Comparison of ENCODE assay signal across 8 mouse cellular contexts in genomic region chr3:63905241-63905640, GRCm38 (mm10). TPM values are rescaled to one million over a fixed set of nuclear protein-coding genes. Genes with fewer than 3 reads are reported as not detected.
A peak's percentile ranks its signal among the peaks of the same experiment; 100 is the strongest.
DNase-seq lines count a peak whose midpoint lies in the region; ATAC-seq and TF ChIP-seq lines count a peak whose summit lies in the region.

No protein-coding gene starts in this region.

- TF ChIP-seq CTCF in lung, adult 2 months (IDR thresholded peaks at IDR 0.05; ENCODE audit: insufficient read depth, low read length), result no peak
- TF ChIP-seq CTCF in olfactory bulb, adult 2 months (IDR thresholded peaks at IDR 0.05; ENCODE audit: insufficient read depth, low read depth, low read length), result no peak

- H3K36me3 ChIP-seq in lung, embryonic 15.5 days, result no peaks in the 10 kb centered on the region
- H3K36me3 ChIP-seq in forebrain, embryonic 15.5 days, result no peaks in the 10 kb centered on the region

- ATAC-seq in lung, embryonic 15.5 days (ENCODE audit: borderline replicate concordance, extremely low read depth, low FRiP score, low TSS enrichment), result no peak
- ATAC-seq in forebrain, embryonic 15.5 days (replicated peaks), result peak; percentile 47; the same call in 1 of the 2 replicates

- no peaks in the 10 kb centered on the region for H3K9me3 ChIP-seq in lung, embryonic 15.5 days
- H3K9me3 ChIP-seq in forebrain, embryonic 15.5 days, result no peaks in the 10 kb centered on the region

- H3K27ac ChIP-seq in lung, embryonic 15.5 days, result no peak overlapping the region
- H3K27ac ChIP-seq in forebrain, embryonic 15.5 days (replicated peaks), result no peak overlapping the region
- no peak overlapping the region for H3K27ac ChIP-seq in olfactory bulb, adult 2 months (ENCODE audit: insufficient read depth, low read depth, low read length)

- H3K27me3 ChIP-seq in lung, embryonic 15.5 days, result peaks cover 2% of the 10 kb centered on the region; the same call in 1 of the 2 replicates
- no peaks in the 10 kb centered on the region for H3K27me3 ChIP-seq in forebrain, embryonic 15.5 days

- WGBS in lung, embryonic 15.5 days, result under 1% methylated on average over 18 of the region's 18 CpGs
- WGBS in lung, adult 2 months, result 2% methylated on average over 18 of the region's 18 CpGs
- WGBS in forebrain, embryonic 15.5 days, result under 1% methylated on average over 18 of the region's 18 CpGs
- 2% methylated on average over 18 of the region's 18 CpGs for WGBS in olfactory bulb, adult 2 months

- H3K4me3 ChIP-seq in lung, embryonic 15.5 days, result peak overlapping the region; percentile 26
- H3K4me3 ChIP-seq in lung, adult 2 months (replicated peaks; ENCODE audit: extremely low read depth, low read depth, low read length), result no peak overlapping the region
- H3K4me3 ChIP-seq in forebrain, embryonic 15.5 days, result peak overlapping the region; percentile 36
- H3K4me3 ChIP-seq in olfactory bulb, adult 2 months (ENCODE audit: insufficient read depth, low read depth, low read length), result peak overlapping the region; percentile 45

- DNase-seq in adrenal gland, adult (ENCODE audit: inconsistent age in 2 of 2, low spot score in 1 of 2), result peak; percentile 5 to 25
- no peak for DNase-seq in adrenal gland, adult 8-10 months
- DNase-seq in lung, adult 2 months, result no peak
- peak; percentile 28 to 66 for DNase-seq in kidney, postnatal 36 days
- DNase-seq in ovary, postnatal 10 days (ENCODE audit: low spot score), result no peak

- TF ChIP-seq POLR2A in lung, adult 2 months (IDR thresholded peaks at IDR 0.05; ENCODE audit: borderline replicate concordance, extremely low read depth, low read depth, low read length), result no peak
- TF ChIP-seq POLR2A in olfactory bulb, adult 2 months (IDR thresholded peaks at IDR 0.05; ENCODE audit: insufficient read depth, low read depth, low read length), result no peak

- no peak overlapping the region for H3K9ac ChIP-seq in lung, embryonic 15.5 days
- peak overlapping the region; percentile 44 for H3K9ac ChIP-seq in forebrain, embryonic 15.5 days (replicated peaks)

- peaks cover 4% of the 10 kb centered on the region; the same call in 1 of the 2 replicates for H3K4me1 ChIP-seq in lung, embryonic 15.5 days
- no peaks in the 10 kb centered on the region for H3K4me1 ChIP-seq in lung, adult 2 months (ENCODE audit: control insufficient read depth, insufficient read depth, low read length)
- H3K4me1 ChIP-seq in forebrain, embryonic 15.5 days, result peaks cover 11% of the 10 kb centered on the region
- H3K4me1 ChIP-seq in olfactory bulb, adult 2 months (ENCODE audit: control insufficient read depth, insufficient read depth, low read length), result peaks cover 4% of the 10 kb centered on the region

- H3K4me2 ChIP-seq in lung, embryonic 15.5 days, result peak overlapping the region; percentile 61
- H3K4me2 ChIP-seq in forebrain, embryonic 15.5 days (replicated peaks), result peak overlapping the region; percentile 49

RNA-seq across cellular contexts. Expression of gene Plch1, which starts 6.0 kb away (rescaled TPM):
- under 1 TPM in 3 of 4 experiments, not detected in 1; 0.07 to 0.38 (median 0.28) TPM for total RNA-seq in adrenal gland, adult 8-10 months (2022)
- 4.5 and 5.1 TPM in 2 replicates for polyA plus RNA-seq in lung, embryonic 15.5 days (2015; fragmentation: Nextera tagmentation; extraction: Ambion mirVana)
- polyA plus RNA-seq in lung, adult 2 months (2012; rRNA removed), result 0.83 and 1.2 TPM in 2 replicates
- 6.1 and 6.4 TPM in 2 replicates for polyA plus RNA-seq in forebrain, embryonic 15.5 days (2015; fragmentation: Nextera tagmentation; extraction: Ambion mirVana)
- not detected in 2 replicates for polyA plus RNA-seq in olfactory bulb, adult 2 months (2012; ENCODE audit: insufficient read depth, insufficient read length, low replicate concordance, missing spikeins)

RNA-seq across cellular contexts. Expression of gene E130311K13Rik, which starts 24.0 kb away (rescaled TPM):
- 10 to 100 TPM; 10.5 to 18.1 (median 13.4) TPM for total RNA-seq in adrenal gland, adult 8-10 months (2022)
- polyA plus RNA-seq in lung, embryonic 15.5 days (2015; fragmentation: Nextera tagmentation; extraction: Ambion mirVana), result 5.9 and 6.2 TPM in 2 replicates
- polyA plus RNA-seq in lung, adult 2 months (2012; rRNA removed), result 2.5 and 3.4 TPM in 2 replicates
- 6.6 TPM in 2 replicates for polyA plus RNA-seq in forebrain, embryonic 15.5 days (2015; fragmentation: Nextera tagmentation; extraction: Ambion mirVana)
- not detected in 2 replicates for polyA plus RNA-seq in olfactory bulb, adult 2 months (2012; ENCODE audit: insufficient read depth, insufficient read length, low replicate concordance, missing spikeins)

RNA-seq across cellular contexts. Expression of gene Slc33a1, which starts 59.3 kb away (rescaled TPM):
- total RNA-seq in adrenal gland, adult 8-10 months (2022), result 10 to 100 TPM; 38.4 to 52.0 (median 40.8) TPM
- 15.7 and 16.0 TPM in 2 replicates for polyA plus RNA-seq in lung, embryonic 15.5 days (2015; fragmentation: Nextera tagmentation; extraction: Ambion mirVana)
- 13.8 and 14.0 TPM in 2 replicates for polyA plus RNA-seq in lung, adult 2 months (2012; rRNA removed)
- 17.8 and 18.4 TPM in 2 replicates for polyA plus RNA-seq in forebrain, embryonic 15.5 days (2015; fragmentation: Nextera tagmentation; extraction: Ambion mirVana)
- not detected in 2 replicates for polyA plus RNA-seq in olfactory bulb, adult 2 months (2012; ENCODE audit: insufficient read depth, insufficient read length, low replicate concordance, missing spikeins)

Comparison
In these comparisons a context has a peak if more than half of its experiments do, and no peak if none do; other contexts are left out.
1. DNase-seq: peak in adrenal gland, adult (2 of 2) and kidney, postnatal 36 days (2 of 2); none in adrenal gland, adult 8-10 months (single experiment), lung, adult 2 months (single experiment) and ovary, postnatal 10 days (single experiment).